Mouse (Mus musculus) olfactory bulb, adult 2 months (tissue): ENCODE results near the gene Tspan18. TPM values are rescaled to one million over a fixed set of nuclear protein-coding genes. Genes with fewer than 3 reads are reported as not detected.

ENCODE experiments used
- H3K27ac ChIP-seq: fragments of 200-500 bp; 2 replicates; pipeline ENCODE4 v1.5.1; 2012; ENCODE audit warnings: low read depth, low read length; ENCODE audit not compliant: insufficient read depth
- H3K4me1 ChIP-seq: fragments of 200-500 bp; 2 replicates; pipeline ENCODE4 v1.6.1; 2012; ENCODE audit warnings: low read length; ENCODE audit not compliant: control insufficient read depth, insufficient read depth
- H3K4me3 ChIP-seq: fragments of 200-500 bp; 2 replicates; pipeline ENCODE4 v1.5.1; 2012; ENCODE audit warnings: mild to moderate bottlenecking, low read depth, low read length, moderate library complexity; ENCODE audit not compliant: insufficient read depth
- CTCF ChIP-seq: fragments of 200-500 bp; IDR thresholded peaks from 2 replicates; pipeline ENCODE4 v1.5.1; 2012; ENCODE audit warnings: low read depth, mild to moderate bottlenecking, low read length, moderate library complexity; ENCODE audit not compliant: insufficient read depth
- POLR2A ChIP-seq: fragments of 200-500 bp; IDR thresholded peaks from 2 replicates; pipeline ENCODE4 v1.6.1; 2012; ENCODE audit warnings: mild to moderate bottlenecking, low read depth, low read length, moderate library complexity; ENCODE audit not compliant: insufficient read depth
- WGBS: fragments of 180-500 bp; shearing (Covaris S2); methylation state at CpG from one replicate; pipeline ENCODE4 v1.1.7; 2018; 5-methylcytosine and 5-hydroxymethylcytosine counted together
- polyA plus RNA-seq: library from polyadenylated mRNA; stranded (reverse); fragments of >200 nt; gene quantifications from 2 replicates; pipeline ENCODE4 v1.2.4, GENCODE M21; 2012; ENCODE audit warnings: low replicate concordance; ENCODE audit not compliant: missing spikeins, insufficient read depth, insufficient read length

The Tspan18 gene
- polyA plus RNA-seq, 1 experiment: not detected

GRCm38 (mm10) chr2:93244090-93244443, 90.2 kb downstream of the Tspan18 start:
- Histone ChIP-seq H3K4me1 (no peaks in the 10 kb centered on the region), H3K27ac (no peak overlapping the region), H3K4me3 (no peak overlapping the region)
- 95% methylated on average over 8 of the region's 8 CpGs for WGBS
- TF ChIP-seq POLR2A (no peak), CTCF (no peak)

DNA sequence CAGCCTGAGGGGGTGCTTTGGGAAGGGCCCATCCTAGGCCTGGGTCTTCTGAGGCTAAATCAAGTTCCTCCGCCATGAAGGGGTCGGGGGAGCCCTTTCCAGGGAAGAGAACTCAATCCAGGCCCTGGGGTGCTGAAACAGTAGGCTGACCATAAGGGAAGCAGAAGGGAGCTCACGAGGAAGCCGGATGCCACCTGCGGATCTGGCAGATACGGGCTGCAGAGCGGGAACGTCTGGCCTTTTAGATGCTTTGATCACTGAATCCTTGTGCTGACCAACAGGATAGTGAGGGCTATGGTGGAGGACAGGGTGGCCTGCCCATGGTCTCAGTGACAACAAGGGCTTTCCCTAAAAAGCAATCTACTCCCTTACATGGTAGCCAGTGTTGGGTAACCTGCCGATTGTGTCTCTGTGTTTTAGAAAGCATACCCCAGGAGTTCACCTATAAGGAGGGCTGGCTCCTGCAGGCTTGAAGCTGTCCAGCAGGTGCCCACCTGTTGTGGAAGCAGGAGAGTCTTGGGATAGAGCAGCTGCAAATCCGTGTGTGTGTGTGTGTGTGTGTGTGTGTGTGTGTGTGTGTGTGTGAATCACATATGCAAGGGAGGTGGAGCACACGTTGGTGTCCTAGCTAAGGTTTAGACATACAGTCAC, 90.7 kb downstream of the Tspan18 start:
- Histone ChIP-seq H3K27ac (no peak overlapping the region), H3K4me1 (no peaks in the 10 kb centered on the region), H3K4me3 (no peak overlapping the region)
- 93% methylated on average over 11 of the region's 11 CpGs for WGBS
- TF ChIP-seq CTCF (no peak), POLR2A (no peak)

GRCm38 (mm10) chr2:93242166-93242565, 92.1 kb downstream of the Tspan18 start:
- Histone ChIP-seq H3K27ac (no peak overlapping the region), H3K4me1 (no peaks in the 10 kb centered on the region), H3K4me3 (no peak overlapping the region)
- TF ChIP-seq CTCF (no peak), POLR2A (no peak)
- WGBS: 83% methylated on average over 5 of the region's 5 CpGs

GRCm38 (mm10) chr2:93238864-93239263, 95.4 kb downstream of the Tspan18 start:
- TF ChIP-seq CTCF (no peak), POLR2A (no peak)
- no peaks in the 10 kb centered on the region for H3K4me1 ChIP-seq
- no peak overlapping the region for H3K4me3 ChIP-seq
- H3K27ac ChIP-seq: no peak overlapping the region
- 89% methylated on average over 6 of the region's 6 CpGs for WGBS

DNA sequence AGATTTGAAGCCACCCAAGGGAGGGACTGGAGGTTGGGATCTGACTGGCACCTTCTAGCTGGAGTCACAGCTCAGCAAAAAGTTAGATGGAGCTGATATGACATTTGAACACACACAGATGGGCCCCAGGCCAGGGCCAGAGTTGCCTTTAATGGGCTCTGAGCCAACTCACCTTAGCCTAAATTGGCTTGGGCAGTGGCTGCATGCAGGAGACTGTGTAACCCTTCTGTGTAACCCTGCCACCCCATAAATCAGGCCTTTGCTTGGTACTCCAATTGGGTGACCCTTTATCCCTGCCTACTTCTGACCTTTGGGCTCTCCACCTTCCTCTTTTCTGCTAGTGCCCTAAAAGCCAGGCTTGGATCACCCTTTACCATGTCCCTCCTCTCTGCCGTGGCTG, 97.2 kb downstream of the Tspan18 start:
- 95% methylated on average over 1 of the region's 1 CpGs for WGBS
- H3K4me1 ChIP-seq: no peaks in the 10 kb centered on the region
- H3K4me3 ChIP-seq: no peak overlapping the region
- TF ChIP-seq POLR2A (no peak), CTCF (no peak)
- H3K27ac ChIP-seq: no peak overlapping the region

GRCm38 (mm10) chr2:93232141-93232540, 102.2 kb downstream of the Tspan18 start:
- H3K27ac ChIP-seq: no peak overlapping the region
- H3K4me3 ChIP-seq: no peak overlapping the region
- no peaks in the 10 kb centered on the region for H3K4me1 ChIP-seq
- WGBS: 96% methylated on average over 1 of the region's 1 CpGs
- TF ChIP-seq POLR2A: no peak
- no peak for TF ChIP-seq CTCF

GRCm38 (mm10) chr2:93228480-93228824, 105.9 kb downstream of the Tspan18 start:
- no peak for TF ChIP-seq POLR2A
- no peak overlapping the region for H3K4me3 ChIP-seq
- 60% methylated on average over 5 of the region's 5 CpGs for WGBS
- H3K4me1 ChIP-seq: no peaks in the 10 kb centered on the region
- no peak overlapping the region for H3K27ac ChIP-seq

DNA sequence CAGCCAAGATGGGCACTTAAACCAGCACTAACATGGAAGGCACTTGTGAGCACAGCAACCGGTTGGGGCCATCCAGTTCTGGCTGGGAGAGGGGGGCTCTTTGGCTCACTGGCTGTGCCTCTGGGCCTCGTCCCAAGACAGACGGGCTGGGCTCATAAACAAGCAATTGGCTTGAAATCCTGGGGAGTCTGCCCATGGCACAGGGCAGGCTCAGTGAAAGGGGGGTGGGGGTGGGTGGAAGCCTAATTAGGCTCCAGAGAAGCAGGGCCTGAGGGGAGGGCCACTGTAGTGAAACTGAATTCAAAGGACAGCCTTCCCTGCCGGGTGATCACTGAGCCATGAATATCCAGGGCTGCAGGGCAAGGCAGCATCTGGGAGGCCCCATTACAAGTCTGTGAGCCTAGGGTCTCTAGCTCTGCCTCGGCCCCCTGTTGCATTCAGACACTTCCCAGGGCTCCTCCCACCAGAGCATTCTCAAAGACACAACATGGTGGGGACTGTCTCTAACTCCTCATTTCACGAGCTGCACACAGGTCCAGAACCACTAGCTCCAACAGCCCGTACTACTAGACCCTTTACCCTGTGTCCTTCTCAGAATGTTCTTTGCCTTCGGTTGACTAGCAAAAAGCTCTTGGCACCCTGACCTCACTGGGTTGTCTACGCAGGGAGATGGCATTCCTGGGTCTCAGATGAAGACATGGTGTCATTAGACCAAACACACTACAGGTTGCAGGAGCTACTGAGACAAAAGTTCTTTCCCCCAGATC, 106.4 kb downstream of the Tspan18 start:
- no peaks in the 10 kb centered on the region for H3K4me1 ChIP-seq
- whole genome bisulfite sequencing: 66% methylated on average over 9 of the region's 9 CpGs
- H3K4me3 ChIP-seq: no peak overlapping the region
- TF ChIP-seq CTCF: no peak
- TF ChIP-seq POLR2A: no peak
- no peak overlapping the region for H3K27ac ChIP-seq
